Mouse (Mus musculus): Measurements from ENCODE around the gene Spata2l.

DNA sequence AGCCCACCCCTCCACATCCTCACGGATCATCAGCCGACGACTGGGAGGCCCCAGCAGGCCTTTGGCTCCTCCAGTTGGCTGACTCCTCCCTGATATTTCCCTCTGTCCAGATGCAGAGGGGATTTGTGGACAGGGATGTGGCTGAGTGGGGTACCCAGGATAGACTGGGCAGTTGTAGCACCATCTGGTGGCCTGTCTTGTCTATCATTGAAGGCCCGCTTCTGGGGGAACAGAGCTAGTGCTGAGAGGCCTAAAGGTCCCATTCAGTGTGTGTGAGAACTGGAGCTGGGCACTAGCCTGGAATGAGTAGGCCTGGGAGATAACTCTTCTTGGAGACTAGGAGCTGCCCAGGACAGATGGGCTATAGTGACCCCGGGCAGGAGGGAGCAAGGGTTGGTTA lies 4.3 kb downstream of the Spata2l start:
- TF ChIP-seq POLR2A (IDR thresholded peaks at IDR 0.05; ENCODE audit: borderline replicate concordance, control insufficient read depth, low read depth, low read length) (no peak), CTCF (IDR thresholded peaks at IDR 0.05; ENCODE audit: control insufficient read depth, insufficient read depth, low read length) (no peak)

Data from bone marrow, adult 2 months (tissue).